Mouse (Mus musculus) cerebellum, adult 2 months (tissue): ENCODE measurements around the gene Lrba. TPM values are rescaled to one million over a fixed set of nuclear protein-coding genes. Genes with fewer than 3 reads are reported as not detected.
A peak's percentile ranks its signal among the peaks of the same experiment; 100 is the strongest.

ENCODE experiments used
- DNase-seq, 2 experiments: peaks; one replicate each; pipeline ENCODE4 v3.0.0; 2021
- H3K27ac ChIP-seq: fragments of 200-500 bp; 2 replicates; pipeline ENCODE4 v1.5.1; 2012; ENCODE audit warnings: low read length, control low read depth, inconsistent platforms; ENCODE audit not compliant: insufficient read depth
- H3K27me3 ChIP-seq: fragments of 200-500 bp; 2 replicates; pipeline ENCODE4 v1.6.1; 2012; ENCODE audit warnings: inconsistent platforms, mild to moderate bottlenecking, low read length, moderate library complexity; ENCODE audit not compliant: control insufficient read depth, insufficient read depth
- H3K4me1 ChIP-seq: fragments of 200-500 bp; 2 replicates; pipeline ENCODE4 v1.6.1; 2011; ENCODE audit warnings: low read length; ENCODE audit not compliant: control insufficient read depth, insufficient read depth
- H3K4me3 ChIP-seq: fragments of 200-500 bp; replicated peaks from 2 replicates; pipeline ENCODE3; 2011; ENCODE audit warnings: mild to moderate bottlenecking, low read depth, low read length, control low read depth; ENCODE audit not compliant: insufficient read depth
- CTCF ChIP-seq: fragments of 200-500 bp; IDR thresholded peaks from 2 replicates; pipeline ENCODE4 v1.5.1; 2011; ENCODE audit warnings: low read depth, mild to moderate bottlenecking, control low read depth, low read length, moderate library complexity, borderline replicate concordance; ENCODE audit not compliant: insufficient read depth
- POLR2A ChIP-seq: fragments of 200-500 bp; IDR thresholded peaks from 2 replicates; pipeline ENCODE4 v1.6.1; 2011; ENCODE audit warnings: low read length, control low read depth, borderline replicate concordance; ENCODE audit not compliant: insufficient read depth
- WGBS: fragments of 180-500 bp; shearing (Covaris S2); methylation state at CpG from one replicate; pipeline ENCODE4 v1.1.7; 2018; 5-methylcytosine and 5-hydroxymethylcytosine counted together
- polyA plus RNA-seq: library from polyadenylated mRNA; depleted of rRNA; stranded (reverse); fragments of >200 nt; gene quantifications from 2 replicates; pipeline ENCODE4 v1.2.3, GENCODE M21; 2012

Gene Lrba
- polyA plus RNA-seq, 1 experiment, result 18.9 TPM

- Histone ChIP-seq H3K27ac (no peak overlapping the region), H3K4me3 (peak overlapping the region; percentile 14), H3K4me1 (peaks cover 5% of the 10 kb centered on the region; the same call in 1 of the 2 replicates), H3K27me3 (no peaks in the 10 kb centered on the region)
- peak; percentile 35 to 41 for DNase-seq
- TF ChIP-seq CTCF (no peak; the same call in 1 of the 2 replicates), POLR2A (no peak)
- WGBS, result 20% methylated on average over 7 of the region's 7 CpGs
These were observed 464.8 kb downstream of the Lrba start for GRCm38 (mm10) chr3:86689305-86689704.

- Histone ChIP-seq H3K4me3 (no peak overlapping the region), H3K27me3 (no peaks in the 10 kb centered on the region), H3K27ac (no peak overlapping the region), H3K4me1 (peaks cover 4% of the 10 kb centered on the region; the same call in 1 of the 2 replicates)
- no peak for TF ChIP-seq POLR2A
- no peak for TF ChIP-seq CTCF
- DNase-seq, result no peak
These were observed 468.3 kb downstream of the Lrba start for GRCm38 (mm10) chr3:86692779-86693178.

GRCm38 (mm10) chr3:86693553-86693952, 469.1 kb downstream of the Lrba start:
- Histone ChIP-seq H3K4me1 (no peaks in the 10 kb centered on the region), H3K27me3 (no peaks in the 10 kb centered on the region), H3K4me3 (no peak overlapping the region), H3K27ac (no peak overlapping the region)
- 60% methylated on average over 7 of the region's 7 CpGs for WGBS
- no peak for DNase-seq
- TF ChIP-seq CTCF, result no peak
- no peak for TF ChIP-seq POLR2A

GRCm38 (mm10) chr3:86698947-86699346, 474.5 kb downstream of the Lrba start:
- Histone ChIP-seq H3K27ac (no peak overlapping the region), H3K4me1 (no peaks in the 10 kb centered on the region), H3K27me3 (no peaks in the 10 kb centered on the region), H3K4me3 (no peak overlapping the region)
- no peak for DNase-seq
- WGBS, result 94% methylated on average over 2 of the region's 2 CpGs
- TF ChIP-seq CTCF (no peak), POLR2A (no peak)

GRCm38 (mm10) chr3:86701163-86701563, 476.7 kb downstream of the Lrba start:
- TF ChIP-seq POLR2A, result no peak
- H3K27ac ChIP-seq, result no peak overlapping the region
- 50% methylated on average over 1 of the region's 1 CpGs for WGBS

GRCm38 (mm10) chr3:86709472-86709871, 485.0 kb downstream of the Lrba start:
- no peaks in the 10 kb centered on the region for H3K27me3 ChIP-seq
- H3K4me3 ChIP-seq, result no peak overlapping the region
- no peak for DNase-seq
- H3K27ac ChIP-seq, result no peak overlapping the region
- H3K4me1 ChIP-seq, result no peaks in the 10 kb centered on the region
- no peak for TF ChIP-seq CTCF
- TF ChIP-seq POLR2A, result no peak
- 44% methylated on average over 4 of the region's 4 CpGs for WGBS

More at GRCm38 (mm10) chr3:86701163-86701563, 476.7 kb downstream of the Lrba start:
- no peaks in the 10 kb centered on the region for H3K4me1 ChIP-seq
- H3K27me3 ChIP-seq, result no peaks in the 10 kb centered on the region
- no peak overlapping the region for H3K4me3 ChIP-seq
- DNase-seq, result no peak

- Histone ChIP-seq H3K27me3 (no peaks in the 10 kb centered on the region), H3K27ac (no peak overlapping the region), H3K4me1 (no peaks in the 10 kb centered on the region), H3K4me3 (no peak overlapping the region)
- TF ChIP-seq POLR2A (no peak), CTCF (no peak)
- WGBS, result 28% methylated on average over 1 of the region's 1 CpGs
- no peak for DNase-seq
These were observed 487.1 kb downstream of the Lrba start for GRCm38 (mm10) chr3:86711530-86711929.

GRCm38 (mm10) chr3:86712758-86713157, 488.3 kb downstream of the Lrba start:
- 59% methylated on average over 3 of the region's 3 CpGs for WGBS
- Histone ChIP-seq H3K27me3 (no peaks in the 10 kb centered on the region), H3K4me3 (no peak overlapping the region), H3K4me1 (no peaks in the 10 kb centered on the region), H3K27ac (no peak overlapping the region)
- TF ChIP-seq POLR2A, result no peak
- no peak for TF ChIP-seq CTCF
- DNase-seq, result no peak
